Mouse (Mus musculus) MEL-GATA-1-ER (cell line): ENCODE results near the gene Ehd4.
A peak's percentile ranks its signal among the peaks of the same experiment; 100 is the strongest.

Source experiments
- DNase-seq: peaks from one replicate; pipeline ENCODE4 v3.0.0-alpha.2; 2012; ENCODE audit warnings: low read depth; ENCODE audit errors: extremely low read depth

Ehd4 gene

GRCm38 (mm10) chr2:120144390-120144789 is 10.0 kb downstream of the Ehd4 start:
- no peak for DNase-seq

GRCm38 (mm10) chr2:120142336-120142735 is 12.1 kb downstream of the Ehd4 start:
- DNase-seq: no peak

GRCm38 (mm10) chr2:120141671-120142070 is 12.7 kb downstream of the Ehd4 start:
- no peak for DNase-seq

- DNase-seq: no peak
Measured at GRCm38 (mm10) chr2:120140326-120140725, 14.1 kb downstream of the Ehd4 start.

- DNase-seq: no peak
Measured at GRCm38 (mm10) chr2:120139091-120139490, 15.3 kb downstream of the Ehd4 start.

- no peak for DNase-seq
Measured at GRCm38 (mm10) chr2:120137281-120137680, 17.1 kb downstream of the Ehd4 start.

- DNase-seq: peak; percentile 58
Measured at GRCm38 (mm10) chr2:120134453-120135075, 19.8 kb downstream of the Ehd4 start.

GRCm38 (mm10) chr2:120131881-120132280 is 22.5 kb downstream of the Ehd4 start:
- no peak for DNase-seq

GRCm38 (mm10) chr2:120129252-120129908 is 25.0 kb downstream of the Ehd4 start:
- no peak for DNase-seq

- DNase-seq: no peak
Measured at GRCm38 (mm10) chr2:120128611-120129051, 25.8 kb downstream of the Ehd4 start.

- no peak for DNase-seq
Measured at GRCm38 (mm10) chr2:120128011-120128410, 26.4 kb downstream of the Ehd4 start.

GRCm38 (mm10) chr2:120126901-120127300 is 27.5 kb downstream of the Ehd4 start:
- DNase-seq: no peak

GRCm38 (mm10) chr2:120126408-120126807 is 28.0 kb downstream of the Ehd4 start:
- DNase-seq: no peak

GRCm38 (mm10) chr2:120125461-120125860 is 28.9 kb downstream of the Ehd4 start:
- DNase-seq: no peak

- no peak for DNase-seq
Measured at GRCm38 (mm10) chr2:120124946-120125345, 29.5 kb downstream of the Ehd4 start.

- DNase-seq: no peak
Measured at GRCm38 (mm10) chr2:120124096-120124495, 30.3 kb downstream of the Ehd4 start.

GRCm38 (mm10) chr2:120122983-120123382 is 31.4 kb downstream of the Ehd4 start:
- no peak for DNase-seq

- no peak for DNase-seq
Measured at GRCm38 (mm10) chr2:120117346-120117745, 37.1 kb downstream of the Ehd4 start.

- no peak for DNase-seq
Measured at GRCm38 (mm10) chr2:120116362-120116761, 38.0 kb downstream of the Ehd4 start.

GRCm38 (mm10) chr2:120114977-120115376 is 39.4 kb downstream of the Ehd4 start:
- no peak for DNase-seq

- no peak for DNase-seq
Measured at GRCm38 (mm10) chr2:120113963-120114362, 40.4 kb downstream of the Ehd4 start.

GRCm38 (mm10) chr2:120113476-120113875 is 40.9 kb downstream of the Ehd4 start:
- no peak for DNase-seq

GRCm38 (mm10) chr2:120111596-120111995 is 42.8 kb downstream of the Ehd4 start:
- DNase-seq: no peak
